Mouse (Mus musculus) cerebellum, adult 2 months (tissue): ENCODE measurements around the gene Rapgef5.

Experiments
- CTCF ChIP-seq: fragments of 200-500 bp; IDR thresholded peaks from 2 replicates; pipeline ENCODE4 v1.5.1; 2011; ENCODE audit warnings: low read depth, mild to moderate bottlenecking, control low read depth, low read length, moderate library complexity, borderline replicate concordance; ENCODE audit not compliant: insufficient read depth
- POLR2A ChIP-seq: fragments of 200-500 bp; IDR thresholded peaks from 2 replicates; pipeline ENCODE4 v1.6.1; 2011; ENCODE audit warnings: low read length, control low read depth, borderline replicate concordance; ENCODE audit not compliant: insufficient read depth

GRCm38 (mm10) chr12:117661871-117662270 is 145.6 kb downstream of the Rapgef5 start:
- TF ChIP-seq CTCF (no peak), POLR2A (no peak)
